Mouse (Mus musculus) left cerebral cortex, adult 8-10 months (tissue): ENCODE data around the gene Col27a1. TPM values are rescaled to one million over a fixed set of nuclear protein-coding genes. Genes with fewer than 3 reads are reported as not detected.

ENCODE experiments used
- DNase-seq, 2 experiments: peaks; one replicate each; pipeline ENCODE4 v3.0.0; 2022; ENCODE audit warnings: low spot score in 2 of 2
- total RNA-seq, 4 experiments: library from RNA; stranded (reverse); gene quantifications; 2 replicates each; pipeline ENCODE4 v1.2.4; 2022

The Col27a1 gene
- total RNA-seq, 4 experiments from 2014 or later, result 3.7 to 7.4 (median 5.4) TPM

DNA sequence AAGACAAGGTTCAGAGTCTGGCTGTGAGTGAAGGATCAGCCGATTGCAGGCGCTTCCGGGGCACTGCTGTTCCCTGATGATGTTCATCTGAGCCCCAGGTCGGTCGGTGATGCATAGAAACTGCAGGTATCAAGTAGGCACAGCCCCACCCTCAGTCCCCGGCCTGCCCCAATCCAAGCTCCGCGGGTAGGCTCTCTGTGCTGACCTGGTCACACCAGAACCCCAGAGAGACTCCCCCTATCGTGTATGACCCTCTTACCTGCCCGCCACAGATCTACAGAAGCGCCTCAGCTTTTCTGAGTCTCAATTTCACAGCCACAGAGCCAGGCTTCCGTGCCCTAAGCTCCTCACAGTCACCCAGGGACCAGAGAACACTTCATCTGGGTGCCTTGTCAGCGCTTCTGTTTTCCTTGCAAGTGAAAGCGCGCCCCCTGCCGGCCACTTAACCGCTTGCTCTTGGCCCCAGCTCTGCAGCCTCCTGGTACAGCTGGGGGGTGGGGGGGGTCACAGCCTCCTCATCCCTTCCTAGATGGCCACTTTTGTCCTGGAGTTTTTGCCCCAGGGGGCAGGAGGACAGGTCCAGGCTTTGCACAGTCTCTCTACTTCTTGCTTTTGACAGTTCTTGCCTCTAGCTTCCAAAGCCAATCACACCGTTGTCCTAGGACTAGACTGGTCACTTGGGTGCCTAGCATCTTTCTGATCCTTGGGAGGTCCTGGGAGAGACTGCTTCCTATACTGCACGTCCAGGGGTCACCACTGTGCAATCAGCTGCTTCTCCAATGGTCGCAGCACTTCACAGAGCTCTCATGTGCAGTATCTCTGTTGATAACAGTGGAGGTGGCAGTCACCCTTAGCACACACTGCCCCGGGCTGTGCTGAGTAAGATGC lies 93.6 kb downstream of the Col27a1 start:
- peak; percentile 67 to 91 for DNase-seq

DNA sequence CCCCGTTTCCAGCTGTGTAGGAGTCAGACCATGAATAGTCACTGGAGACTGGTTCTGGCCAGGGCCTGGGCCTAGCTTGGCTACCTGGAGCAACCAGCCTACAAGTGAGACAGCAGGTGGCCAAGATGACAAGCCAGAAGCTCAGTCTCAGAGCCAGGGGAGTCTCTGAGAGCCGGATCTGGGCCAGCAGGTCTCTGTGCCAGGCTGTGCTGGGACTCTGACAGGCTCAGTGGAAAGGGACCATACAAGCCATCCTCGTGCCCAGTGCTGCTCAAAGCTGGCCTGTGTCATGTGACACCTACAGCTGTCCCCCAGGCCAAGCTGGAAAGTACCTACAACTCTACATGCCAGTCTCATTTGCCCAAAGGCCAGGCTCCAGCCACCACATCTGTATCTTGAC lies 94.5 kb downstream of the Col27a1 start:
- no peak for DNase-seq

DNA sequence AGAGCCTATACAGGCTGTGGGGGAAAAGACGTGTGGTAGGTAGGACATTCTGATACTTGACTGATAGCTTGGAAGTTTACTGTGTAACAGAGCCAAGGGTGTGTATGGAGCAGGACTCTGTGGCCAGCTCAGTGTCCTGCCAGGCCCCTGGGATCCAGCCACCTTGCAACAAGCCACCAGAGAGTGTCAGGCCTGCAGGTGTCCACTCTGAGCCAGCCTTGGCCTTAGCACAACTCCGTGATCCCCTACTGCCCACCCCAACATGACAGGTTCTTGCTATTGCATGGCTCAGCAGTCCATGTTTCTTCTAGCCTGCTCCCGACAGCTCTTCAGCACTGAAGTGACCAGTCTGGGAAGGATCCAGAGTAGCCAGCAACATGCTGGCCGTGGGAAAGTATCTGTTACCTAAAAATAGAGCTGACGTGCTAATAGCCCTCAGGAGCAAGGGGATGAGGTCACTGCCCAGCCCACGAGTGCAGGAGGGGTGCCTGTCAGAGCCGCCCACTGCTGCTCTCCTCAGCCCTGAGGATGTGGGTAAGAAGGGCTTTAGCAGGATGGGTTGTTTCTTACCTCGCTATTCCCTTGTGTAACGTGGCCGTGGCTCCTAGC lies 96.5 kb downstream of the Col27a1 start:
- DNase-seq, result no peak

DNA sequence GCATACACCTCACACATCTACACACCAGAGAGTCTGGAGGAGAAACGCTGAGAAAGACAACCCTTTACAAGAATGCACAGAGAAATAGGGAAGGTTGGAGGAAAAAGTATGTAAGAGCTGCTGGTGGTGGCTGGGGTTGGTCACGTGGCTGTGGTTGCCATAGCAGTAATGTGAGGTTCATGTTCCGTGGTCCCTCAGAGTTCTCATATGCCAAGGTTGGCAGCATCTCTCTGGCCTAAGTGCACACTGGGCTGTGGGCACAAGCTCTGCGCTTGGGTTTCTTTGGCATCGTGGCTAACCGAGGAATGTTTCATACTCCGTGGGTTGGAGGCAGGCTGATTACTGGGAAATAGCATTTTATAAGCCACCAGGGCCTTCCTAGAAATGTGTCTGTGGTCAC lies 97.6 kb downstream of the Col27a1 start:
- DNase-seq, result no peak

DNA sequence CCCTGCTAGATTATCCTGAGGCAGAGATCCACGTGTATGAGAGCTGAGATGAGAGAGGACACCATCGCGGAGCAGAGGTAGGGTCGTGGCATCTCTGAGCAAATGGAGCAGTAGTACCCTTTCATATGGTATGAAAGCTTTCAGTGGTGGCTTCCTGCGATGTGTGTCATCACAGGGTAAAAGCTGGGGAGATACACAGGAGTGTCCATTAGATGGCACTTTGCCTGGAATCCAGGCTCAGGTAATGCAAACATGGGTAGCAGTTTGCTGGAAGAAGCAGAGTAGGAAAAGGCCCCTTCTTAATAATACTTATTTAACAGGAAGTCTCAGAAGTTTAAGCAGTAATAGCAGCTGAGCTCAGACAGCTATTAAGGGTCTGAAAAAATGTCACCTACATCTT lies 100.3 kb downstream of the Col27a1 start:
- no peak for DNase-seq

DNA sequence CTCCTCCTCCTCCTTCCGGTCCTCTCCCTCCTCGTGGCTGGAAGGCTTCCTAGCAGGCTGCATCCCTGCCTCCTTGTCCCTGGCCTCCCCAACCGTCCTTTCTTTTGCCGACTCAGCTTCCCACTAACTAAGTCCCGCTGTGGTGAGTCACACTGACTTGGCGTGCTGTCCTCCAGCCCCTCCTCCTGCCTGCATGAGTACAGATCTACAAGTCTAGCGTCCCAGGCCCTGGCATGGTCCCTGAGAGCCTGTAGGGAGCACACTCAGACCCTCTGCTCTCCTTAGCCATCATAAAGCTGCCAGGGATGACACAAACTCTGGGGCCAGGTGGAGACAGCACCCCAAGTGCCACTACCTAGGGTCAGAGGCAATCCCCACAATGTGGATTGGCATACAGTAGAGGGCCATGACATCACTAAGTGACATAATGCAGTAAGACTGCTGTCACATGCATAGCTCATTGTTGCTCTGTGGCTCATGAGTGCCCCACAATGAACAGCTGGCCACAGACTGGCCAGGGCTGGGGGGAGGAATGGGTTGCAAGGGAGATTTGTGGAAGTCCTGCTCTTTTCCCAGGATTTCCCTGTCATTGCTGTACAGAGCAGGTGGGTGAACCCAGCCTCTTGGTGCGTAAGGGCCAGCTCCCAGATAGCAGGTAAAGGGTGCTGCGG lies 102.4 kb downstream of the Col27a1 start:
- DNase-seq, result peak in 1 of 2 experiments; percentile 34

DNA sequence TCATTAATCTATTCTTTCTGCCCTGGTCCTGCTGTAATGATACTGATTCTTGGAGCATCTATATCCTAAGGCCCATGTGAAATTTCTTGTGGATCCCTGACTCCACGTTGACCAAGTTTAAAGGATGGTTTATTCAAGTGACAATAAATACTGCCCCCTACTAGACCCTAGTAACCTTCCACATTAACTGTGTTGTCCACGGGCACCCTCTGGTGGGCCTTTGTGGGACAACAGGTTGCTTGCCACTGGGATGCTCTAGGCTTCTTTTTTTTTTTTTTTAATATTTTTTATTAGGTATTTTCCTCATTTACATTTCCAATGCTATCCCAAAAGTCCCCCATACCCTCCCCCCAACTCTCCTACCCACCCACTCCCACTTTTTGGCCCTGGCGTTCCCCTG lies 105.8 kb downstream of the Col27a1 start:
- peak in 1 of 2 experiments; percentile 64 for DNase-seq

DNA sequence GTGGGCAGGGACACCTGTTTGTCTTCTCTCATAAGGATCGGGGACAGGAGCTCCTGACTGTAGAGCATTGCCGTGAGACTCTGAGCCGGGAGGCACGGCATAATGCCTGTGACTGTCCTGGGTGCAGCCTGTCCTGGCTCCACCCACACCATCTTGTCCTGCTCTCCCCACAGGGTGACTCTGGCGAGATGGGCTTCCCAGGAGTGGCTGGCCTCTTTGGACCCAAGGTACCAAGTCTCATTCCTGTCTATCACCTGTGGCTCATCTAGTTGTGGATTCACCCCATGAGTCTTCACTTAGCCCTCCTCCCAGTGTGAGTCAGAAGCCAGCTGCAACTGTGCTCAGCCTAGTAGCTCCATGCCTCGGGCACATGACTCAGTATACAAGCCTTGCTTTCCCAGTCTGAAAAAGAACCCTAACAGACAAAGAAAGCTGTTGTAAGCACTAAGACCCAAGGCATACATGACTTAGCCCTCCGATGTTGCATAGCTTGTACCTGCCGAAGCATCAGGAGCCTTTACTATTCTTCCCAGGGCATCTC lies 109.5 kb downstream of the Col27a1 start:
- no peak for DNase-seq

DNA sequence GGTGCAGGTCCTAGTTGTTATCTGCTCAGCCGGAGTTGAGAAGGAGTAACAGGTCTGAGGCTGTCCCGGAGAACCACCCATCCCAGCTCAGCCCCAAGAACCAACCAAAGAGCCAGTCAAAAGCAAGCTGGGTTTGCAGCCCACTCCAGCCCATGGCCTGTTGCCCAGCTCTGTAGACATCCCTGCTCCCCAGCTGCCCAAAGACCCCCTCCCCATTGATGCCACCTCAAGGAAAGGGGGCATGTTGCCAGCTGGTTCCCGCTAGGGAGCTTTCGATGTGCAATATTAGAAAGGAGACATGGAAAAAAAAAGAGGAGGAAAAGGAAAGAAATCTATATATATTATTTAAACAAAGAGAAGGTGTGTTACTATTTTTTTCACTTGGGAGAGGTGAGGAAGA lies 119.6 kb downstream of the Col27a1 start:
- DNase-seq, result no peak

DNA sequence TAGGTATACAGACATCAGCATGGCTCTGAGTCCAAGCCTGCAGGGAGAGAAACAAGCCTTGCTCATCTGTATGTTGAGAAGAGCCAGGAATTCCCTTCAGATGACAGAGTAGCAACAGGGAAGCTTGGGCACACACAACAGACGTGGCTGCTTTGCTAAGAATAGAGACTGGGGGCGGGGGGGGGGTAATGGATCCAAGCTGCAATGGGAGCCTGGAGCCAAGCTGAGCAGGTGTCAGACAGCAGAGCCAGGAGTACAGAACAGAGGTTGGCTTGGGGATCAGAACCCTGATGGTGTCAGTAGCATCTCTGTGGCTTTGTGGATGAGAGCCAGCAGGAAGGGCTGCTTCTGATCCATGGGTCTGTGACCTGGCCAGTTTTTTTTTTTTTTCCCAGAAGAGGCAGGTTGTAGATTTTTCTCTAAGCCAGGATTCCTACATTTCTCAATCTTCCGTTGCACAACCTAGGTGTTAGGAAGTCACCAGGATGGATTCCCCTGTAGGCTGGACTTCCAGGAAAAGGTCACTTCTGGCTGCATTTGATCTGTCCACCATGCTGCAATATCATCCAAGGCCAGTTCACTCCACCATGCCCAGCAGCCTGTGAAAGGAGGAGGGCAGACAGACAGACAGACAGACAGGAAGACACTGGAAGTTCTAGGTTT lies 124.7 kb downstream of the Col27a1 start:
- no peak for DNase-seq

DNA sequence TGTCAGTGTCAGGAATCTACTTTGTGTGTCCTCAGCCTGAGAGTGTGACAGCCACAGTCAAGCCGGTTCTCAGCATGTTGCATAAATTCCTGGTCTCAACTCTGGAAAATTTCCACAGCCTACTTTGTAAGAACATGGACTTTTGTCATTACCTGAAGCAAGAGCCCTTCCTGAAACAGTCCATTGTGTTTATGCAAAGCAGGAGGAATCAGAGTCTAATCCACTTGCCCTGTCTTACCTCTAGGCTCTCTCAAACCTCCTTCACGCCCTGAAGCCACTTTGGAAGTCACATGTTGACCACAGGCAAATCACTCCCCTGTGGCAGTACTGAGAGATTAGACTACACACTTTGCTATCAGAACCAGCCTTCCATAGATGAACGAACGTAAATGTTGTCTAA lies 128.7 kb downstream of the Col27a1 start:
- no peak for DNase-seq

DNA sequence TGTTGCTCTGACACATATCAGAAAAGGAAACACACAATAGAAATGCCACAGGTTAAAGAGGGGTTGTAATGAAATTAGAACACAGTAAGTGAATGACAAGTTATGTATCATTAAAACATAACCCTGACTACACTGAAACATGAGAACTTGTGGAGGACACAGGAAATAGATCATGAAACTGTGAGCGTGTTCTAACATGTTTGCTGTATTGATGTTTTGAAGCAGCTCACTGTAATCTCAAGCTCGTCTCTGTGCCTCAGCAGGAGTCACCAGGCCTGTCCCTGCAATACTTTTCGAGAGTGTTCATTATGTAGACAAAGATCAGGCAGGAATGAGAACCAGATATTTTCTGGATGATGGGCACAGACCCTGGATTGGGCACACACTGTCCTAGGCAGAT lies 129.8 kb downstream of the Col27a1 start:
- no peak for DNase-seq

DNA sequence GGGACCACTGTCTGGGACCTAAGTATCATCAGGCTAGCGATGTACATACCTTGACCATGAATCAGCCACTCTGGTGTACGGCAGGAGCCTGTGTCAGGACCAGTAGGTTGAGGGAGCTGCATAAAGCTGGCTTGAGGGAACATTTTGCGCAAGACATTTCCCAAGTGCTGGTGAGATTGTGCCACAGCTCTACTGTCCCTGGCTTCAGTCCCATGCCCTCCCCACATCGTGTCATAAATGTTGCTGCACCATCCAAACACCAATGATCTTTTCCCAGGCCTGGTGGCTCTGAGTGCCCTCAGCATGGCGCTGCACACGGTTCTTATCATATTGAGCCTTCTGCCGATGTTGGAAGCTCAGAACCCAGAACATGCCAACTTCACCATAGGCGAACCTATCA lies 130.5 kb downstream of the Col27a1 start, which contains the start of gene Orm1:
Gene Orm1 (plus strand): TSS at position 266 of the 400 bp plus-strand sequence.
- DNase-seq, result no peak

DNA sequence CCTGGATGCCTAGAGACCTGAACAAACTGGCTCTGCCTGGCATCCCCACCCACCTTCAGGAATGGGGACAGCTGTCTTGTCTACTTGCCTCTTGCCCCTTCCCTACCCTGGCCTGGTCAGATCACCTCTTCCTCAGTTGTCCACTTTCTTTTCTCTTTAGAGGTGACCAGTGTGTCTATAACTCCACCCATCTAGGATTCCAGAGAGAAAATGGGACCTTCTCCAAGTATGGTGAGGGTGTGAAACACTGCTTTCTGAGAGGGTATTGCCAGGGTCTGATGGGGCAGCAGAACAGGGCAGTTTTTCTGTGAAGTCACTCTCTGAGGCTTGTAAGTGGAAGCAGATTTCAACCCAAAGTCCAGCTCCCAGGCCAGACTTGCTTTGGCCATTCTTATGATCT lies 131.5 kb downstream of the Col27a1 start:
- DNase-seq, result no peak

DNA sequence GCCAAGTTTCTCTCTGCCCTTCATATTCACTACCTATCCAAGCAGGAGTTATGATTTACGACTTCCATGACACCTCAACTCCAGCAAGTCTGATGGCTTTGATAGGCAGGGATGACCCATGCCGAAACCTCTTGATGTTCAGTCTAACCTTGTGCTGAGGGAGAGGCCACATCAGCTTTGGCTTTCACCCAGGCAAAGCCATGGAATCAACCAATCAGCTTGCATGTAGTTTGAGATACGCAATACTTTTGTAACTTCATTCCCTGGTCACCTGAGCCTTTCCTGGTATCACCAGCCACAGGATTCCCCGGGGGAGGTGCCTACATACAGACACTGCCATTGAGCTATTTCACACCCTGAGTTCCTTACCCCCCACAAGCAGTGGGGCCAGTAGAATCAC lies 132.9 kb downstream of the Col27a1 start:
- no peak for DNase-seq

DNA sequence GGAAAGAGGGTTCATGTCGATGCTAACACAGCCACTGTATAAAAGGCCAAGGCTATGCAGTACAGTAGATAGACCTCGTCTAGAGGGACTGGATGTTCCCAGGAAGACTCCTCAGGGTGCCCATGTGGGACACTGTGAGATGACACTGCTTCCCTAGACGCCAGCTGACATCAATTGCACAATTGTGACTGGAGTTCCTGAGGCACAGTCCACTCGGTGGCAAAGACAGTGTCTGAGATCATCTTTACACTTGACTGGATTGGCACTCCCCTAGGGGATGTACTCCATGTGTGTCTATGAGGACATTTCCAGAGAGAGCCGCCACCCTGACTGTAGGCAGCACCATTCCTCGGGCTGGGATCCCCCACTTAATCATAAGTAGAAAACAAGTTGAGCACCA lies 134.7 kb downstream of the Col27a1 start:
- DNase-seq, result no peak

DNA sequence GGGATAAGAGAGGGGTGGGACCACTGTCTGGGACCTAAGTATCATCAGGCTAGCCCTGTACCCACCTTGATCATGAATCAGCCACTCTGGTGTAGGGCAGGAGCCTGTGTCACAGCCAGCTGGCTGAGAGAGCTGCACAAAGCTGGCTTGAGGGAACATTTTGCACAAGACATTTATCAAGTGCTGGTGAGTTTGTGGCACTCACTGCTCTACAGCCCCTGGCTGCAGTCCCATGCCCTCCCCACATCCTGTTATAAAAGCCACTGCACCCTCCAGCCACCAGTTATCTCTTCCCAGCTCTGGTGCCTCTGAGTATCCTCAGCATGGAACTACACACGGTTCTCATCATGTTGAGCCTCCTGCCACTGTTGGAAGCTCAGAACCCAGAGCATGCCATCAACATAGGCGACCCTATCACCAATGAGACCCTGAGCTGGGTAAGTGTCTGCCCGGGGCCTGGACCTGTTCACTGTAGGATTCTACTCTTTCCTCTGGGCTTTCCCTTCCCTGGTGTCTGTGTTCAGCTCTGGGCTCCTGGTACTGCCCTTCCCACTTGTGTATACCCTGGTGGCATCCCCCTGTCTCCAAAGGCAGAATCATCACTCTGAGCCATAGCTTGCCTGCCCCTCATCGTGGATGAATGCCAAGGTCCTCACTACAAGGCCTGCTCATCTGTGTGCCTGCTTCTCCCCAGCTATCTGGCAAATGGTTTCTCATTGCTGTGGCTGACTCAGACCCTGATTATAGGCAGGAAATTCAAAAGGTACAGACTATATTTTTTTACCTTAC lies 142.3 kb downstream of the Col27a1 start, which contains the start of gene Orm3:
Gene Orm3 (plus strand): TSS at position 286 of the 789 bp plus-strand sequence.
- no peak for DNase-seq

DNA sequence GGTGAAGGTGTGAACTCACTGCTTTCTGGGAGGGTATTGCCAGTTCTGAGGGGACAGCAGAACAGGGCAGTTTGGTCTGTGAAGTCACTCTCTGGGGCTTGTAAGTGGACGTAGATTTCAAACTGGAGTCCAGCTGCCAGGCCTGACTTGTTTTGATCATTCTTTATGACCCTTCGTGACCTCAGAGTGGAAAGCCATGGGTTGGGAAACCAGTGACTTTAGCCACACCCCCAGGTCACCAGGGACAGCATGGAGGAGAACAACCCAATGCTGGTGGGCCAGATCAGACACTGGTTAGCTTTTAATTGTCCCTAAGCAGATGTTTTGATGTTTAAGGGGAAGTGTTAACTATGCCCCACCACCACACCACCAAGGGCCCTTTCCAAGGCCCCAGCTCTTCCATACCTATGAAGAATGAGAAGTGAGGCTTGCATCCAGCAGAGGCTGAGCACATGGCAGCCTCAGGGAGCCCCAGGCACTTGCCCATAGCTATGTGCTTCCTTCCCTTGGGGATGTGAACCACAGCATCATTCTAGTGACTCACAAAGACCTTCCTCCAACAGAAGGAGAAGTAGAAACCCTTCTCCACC lies 143.3 kb downstream of the Col27a1 start:
- DNase-seq, result no peak

DNA sequence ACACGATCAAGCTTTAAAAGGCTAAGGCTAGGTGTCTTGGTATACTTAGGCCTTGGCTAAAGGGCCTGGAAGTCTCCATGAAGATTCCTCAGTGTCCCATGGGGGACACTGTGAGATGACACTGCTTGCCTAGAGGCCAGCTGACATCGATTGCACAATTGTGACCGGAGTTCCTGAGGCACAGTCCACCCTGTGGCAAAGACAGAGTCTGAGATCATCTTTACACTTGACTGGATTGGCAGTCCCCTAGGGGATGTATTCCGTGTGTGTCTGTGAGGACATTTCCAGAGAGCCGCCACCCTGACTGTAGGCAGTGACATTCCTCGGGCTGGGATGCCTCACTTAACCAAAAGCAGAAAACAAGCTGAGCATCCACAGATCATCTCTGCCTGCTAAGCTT lies 146.1 kb downstream of the Col27a1 start:
- DNase-seq, result no peak

DNA sequence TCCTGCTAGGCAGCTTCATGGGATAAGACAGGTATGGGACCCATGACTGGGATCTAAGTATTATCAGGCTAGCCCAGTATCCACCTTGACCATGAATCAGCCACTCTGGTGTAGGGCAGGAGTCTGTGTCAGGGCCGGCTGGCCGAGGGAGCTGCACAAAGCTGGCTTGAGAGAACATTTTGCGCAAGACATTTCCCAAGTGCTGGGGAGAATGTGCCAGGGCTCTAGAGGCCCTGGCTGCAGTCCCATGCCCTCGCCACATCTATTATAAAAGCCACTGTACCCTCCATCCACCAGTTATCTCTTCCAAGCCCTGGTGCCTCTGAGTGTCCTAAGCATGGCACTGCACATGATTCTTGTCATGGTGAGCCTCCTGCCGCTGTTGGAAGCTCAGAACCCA lies 148.3 kb downstream of the Col27a1 start, which contains the start of gene Orm2:
Gene Orm2 (plus strand): TSS at position 300 of the 400 bp plus-strand sequence.
- no peak for DNase-seq
